Mouse (Mus musculus): ENCODE measurements around the gene Map3k6.

Gene Map3k6

DNA sequence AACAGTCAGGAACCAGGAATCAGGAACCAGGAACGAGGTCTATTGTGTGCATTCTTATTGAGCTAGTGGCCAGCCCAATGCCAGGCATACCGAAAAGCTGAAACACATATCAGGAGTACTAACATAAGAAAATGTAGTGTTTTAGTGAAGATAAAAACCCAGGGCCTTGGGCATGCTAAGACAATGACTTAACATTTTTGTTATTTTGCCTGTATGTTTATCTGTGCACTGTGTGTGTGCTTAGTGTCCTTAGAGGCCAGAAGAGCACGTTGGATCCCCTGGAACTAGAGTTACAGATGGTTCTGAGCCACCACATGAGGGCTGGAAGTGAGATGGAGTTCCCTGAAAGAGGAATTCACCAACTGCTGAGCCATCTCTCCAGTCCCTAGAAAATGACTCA lies 44.7 kb downstream of the Map3k6 start:
- DNase-seq (ENCODE audit: low spot score), result no peak

DNA sequence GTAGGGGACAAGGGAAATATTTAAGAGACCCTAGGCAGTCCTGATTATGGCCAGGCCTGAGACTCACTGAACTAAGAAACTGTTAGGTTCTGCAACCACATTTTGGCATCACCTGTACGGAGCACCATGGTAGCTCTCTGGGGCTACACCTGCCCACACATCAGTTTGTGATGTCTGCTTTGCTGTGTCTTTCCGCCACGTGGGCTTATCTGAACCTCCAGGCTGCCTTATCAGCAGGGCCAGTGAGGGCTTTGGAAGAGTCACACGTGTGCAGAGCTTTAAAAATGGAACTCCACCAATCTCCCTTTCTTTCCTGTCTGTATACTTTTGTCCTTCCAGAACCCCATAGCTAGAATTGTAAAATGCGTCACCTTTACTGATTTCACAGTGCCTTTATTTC lies 45.3 kb downstream of the Map3k6 start:
- DNase-seq (ENCODE audit: low spot score), result no peak

DNA sequence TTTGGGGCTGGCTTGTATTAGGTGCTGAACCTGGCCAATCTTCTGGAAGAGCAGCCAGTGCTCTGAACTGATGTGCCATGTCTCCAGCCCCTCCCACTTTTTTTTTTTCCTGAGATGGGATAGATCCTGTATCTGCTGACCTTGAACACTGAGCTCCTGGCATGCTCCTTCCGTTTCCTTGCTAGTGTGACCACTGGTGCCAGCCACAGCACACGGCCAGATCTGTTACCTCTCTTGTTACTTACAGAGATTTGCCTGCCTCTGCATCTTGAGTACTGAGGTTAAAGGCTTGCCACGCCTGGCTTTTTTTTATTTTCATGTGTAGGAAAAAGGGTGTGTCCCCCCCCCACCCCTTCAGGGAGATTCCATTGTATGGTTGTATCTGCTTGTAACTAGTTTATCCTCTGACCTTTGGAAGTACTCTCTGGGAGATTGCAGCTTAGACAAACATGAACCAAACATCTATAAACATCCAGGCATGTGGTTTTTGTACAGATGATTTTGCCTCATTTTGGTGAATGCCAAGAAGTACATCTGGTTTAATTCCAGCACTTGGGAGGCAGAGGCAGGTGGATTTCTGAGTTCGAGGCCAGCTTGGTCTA lies 46.0 kb downstream of the Map3k6 start:
- no peak for DNase-seq (ENCODE audit: low spot score)

DNA sequence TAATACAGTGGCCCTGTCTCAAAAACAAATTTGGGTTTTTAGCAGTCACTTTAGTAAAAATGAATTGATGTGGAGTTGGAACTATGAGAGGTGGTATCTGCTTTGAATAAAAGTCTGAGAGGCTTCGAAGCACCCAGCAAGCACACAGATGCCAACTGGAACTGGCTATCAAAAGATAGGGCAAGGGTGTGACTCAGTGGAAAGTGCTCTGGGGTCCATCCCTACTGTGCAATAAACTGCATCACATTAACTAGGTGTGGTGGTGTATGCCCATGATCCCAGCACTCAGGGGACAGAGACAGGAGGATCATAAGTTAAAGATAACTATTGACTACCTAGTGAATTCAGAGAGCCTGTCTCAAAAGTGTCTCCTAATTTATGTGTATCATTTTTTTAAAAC lies 50.6 kb downstream of the Map3k6 start:
- DNase-seq (ENCODE audit: low spot score), result no peak

DNA sequence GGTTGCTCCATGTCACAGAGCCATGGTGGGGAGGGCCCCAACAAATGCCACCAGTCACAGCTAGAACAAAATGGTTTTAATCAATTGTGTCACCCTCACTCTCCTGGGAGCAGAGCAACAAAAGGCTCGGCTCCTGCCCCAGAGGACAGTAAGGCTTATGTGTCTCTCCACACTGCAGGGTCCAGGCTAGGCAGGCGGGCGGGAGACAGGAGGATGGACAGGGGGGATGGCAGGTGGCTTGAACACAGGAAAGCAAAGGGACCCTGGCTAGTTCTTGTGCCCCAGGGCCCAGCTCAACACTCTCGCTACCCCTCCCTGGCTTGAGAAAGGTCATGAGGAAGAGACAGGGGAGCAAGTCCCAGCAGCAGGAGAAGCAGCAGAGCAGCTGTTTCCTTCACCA lies 51.8 kb downstream of the Map3k6 start:
- no peak for DNase-seq (ENCODE audit: low spot score)

DNA sequence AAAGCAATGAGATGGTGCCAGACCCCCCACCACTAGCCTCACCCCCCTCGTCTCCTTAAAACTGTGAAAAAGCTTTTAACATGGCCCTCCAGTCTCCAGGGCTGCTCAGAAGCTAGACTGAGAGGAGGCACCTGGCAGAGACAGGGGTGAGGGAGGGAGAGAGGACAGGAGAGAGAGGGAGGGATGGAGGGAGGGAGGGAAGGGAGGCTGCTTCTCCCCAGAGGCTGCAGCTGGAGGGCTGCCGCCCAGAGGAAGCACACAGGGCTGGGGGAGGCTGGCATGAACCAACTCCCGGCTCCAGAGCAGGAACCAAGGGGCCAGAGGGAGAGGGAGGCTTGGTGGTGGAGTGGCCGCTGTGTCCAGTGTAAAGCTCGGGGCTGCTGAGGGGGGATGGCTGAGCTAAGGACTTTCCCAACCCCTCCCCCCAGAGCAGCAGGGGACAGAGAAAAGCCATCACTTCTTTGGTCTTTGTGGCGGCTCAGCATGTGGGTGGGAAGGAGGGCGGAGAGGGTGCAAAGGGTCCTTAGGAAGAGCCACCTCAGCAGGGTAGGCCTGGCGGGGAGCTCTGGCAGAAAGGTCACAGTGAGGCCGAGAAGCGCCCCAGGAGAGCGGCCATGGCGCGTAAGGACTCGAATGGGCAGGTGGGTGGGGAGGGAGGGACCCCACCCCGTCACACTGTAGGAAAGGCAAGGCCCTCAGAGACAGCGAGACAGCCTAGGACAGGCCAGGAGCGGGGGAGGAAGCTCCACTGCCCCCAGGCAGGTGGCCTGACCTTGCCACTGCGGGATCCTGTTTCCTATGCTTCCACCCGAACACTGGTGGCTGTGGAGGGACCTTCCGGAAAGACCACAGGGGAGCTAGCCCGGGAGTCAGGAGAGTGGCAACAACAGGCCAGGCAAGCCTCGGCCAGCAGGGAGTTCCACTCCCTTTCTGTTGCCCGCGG lies 52.6 kb downstream of the Map3k6 start:
- peak; percentile 64 for DNase-seq (ENCODE audit: low spot score)

DNA sequence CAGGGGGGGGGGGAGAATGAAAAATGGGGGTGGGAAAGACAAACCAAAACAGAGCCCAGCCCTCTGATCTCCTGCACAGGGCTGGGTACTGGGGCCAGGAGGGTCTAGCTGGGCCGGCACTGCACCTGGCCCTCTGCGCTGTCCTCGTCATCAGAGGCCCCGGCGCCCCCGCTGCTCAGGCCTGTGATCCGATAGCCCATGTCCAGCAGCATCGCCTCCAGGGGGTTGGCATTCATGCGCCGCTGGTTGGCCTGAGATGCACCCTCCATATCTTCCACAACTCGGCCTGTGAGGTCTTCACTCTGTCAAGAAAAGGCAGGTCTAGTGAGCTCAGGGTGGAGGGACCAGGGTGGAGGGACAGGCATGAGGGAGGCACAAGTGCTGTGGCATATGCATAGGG lies 53.5 kb downstream of the Map3k6 start:
- DNase-seq (ENCODE audit: low spot score), result no peak

DNA sequence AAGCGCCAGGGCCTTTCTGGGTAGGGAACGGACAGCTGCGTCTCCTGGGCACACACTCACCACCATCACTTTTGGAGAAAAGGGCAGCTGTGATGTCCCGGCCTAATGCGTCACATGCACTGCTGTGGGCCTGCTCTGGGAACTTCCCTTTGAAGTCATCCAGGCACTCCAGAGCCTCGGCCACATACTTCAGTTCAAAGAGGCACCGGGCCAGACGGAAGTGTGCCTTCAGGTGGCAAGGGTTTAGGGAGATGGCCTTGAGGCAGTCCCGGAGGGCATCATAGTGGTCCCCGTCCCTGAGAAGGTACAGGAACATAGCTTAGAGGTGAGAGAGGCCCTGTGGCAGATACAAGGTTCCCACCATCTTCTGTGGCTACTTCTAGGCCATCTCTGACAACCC lies 56.7 kb downstream of the Map3k6 start:
- peak; percentile 54 for DNase-seq (ENCODE audit: low spot score)

DNA sequence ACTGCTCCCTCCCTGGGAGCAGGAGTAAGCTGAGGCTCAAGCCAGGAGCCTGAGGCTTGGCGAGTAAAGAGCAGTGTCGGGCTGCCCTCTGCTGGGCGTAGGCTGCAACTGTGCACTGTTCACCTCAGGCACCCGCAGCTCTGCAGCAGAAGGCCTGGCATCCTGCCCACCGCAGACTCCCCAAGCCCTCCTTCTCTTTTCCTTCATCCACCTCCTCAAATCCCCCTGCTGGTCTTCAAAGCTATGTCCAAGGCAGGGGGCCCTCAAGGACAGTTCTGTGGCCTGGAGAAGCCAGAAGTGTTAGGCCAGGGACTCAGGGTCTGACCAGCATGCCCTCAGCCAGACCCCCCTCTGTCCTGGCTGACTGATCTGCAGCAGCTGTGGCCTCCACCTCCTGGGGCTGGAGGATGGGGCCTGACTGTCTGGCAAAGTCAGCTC lies 57.2 kb downstream of the Map3k6 start:
- peak; percentile 93 for DNase-seq (ENCODE audit: low spot score)

DNA sequence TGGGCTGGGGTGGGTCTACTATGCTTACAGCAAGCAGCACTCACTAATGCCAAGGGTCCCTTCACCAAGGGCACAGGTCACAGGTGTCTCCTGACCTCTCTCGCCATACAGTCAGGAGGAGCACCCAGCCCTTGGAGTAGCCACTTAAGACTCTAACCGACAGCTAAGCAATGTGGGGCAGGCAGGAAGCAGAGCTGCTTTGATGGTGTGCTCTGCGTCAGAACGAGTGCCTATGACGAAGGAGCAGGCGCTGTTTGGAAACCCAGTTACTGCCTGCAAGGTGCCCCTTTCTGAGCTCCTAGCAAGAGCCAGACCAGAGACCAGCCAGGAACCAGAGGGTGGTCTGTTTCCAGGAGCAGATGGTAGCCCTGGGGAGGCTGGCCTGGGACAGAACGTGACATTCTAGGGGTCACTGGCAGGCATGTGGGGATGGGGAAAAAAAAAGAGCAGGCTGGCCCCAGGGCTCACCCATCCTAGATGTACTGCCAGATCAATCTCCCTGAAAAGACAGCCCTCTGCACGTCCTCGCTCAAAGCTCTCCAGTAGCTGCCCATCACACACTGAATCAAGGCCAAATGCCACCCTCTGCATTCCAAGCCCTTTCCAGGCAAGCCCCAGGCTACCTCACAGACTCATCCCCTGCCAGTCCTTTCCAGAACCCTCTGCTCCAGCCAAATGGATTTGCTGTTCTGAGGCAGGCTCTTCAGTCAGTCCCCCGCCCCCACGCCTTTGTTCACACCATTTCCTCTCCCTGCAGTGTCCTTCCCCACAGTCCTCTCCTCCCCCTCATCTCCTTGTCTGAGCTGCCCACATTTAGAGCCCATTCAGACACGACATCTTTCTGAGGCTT lies 58.1 kb downstream of the Map3k6 start:
- DNase-seq (ENCODE audit: low spot score), result peak; percentile 73

DNA sequence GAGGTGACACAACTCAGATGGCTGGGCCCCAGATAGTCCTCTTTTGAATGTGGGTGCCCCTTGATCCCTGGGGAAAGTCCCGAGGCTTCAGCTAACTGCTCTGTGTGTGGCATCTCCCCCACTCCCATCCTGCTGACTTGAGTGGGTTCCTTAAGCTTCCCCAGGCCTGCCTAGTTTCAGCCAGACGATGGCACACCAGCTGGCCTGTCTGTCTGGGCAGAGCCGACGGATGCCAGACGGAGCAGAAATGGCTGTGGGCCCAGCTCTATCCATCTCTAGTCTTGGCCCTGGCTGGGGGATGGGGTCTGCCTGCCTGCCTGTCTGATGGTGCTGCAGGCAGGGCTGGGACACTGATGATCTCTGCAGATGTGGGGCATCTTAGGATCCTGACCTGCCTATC lies 59.1 kb downstream of the Map3k6 start:
- no peak for DNase-seq (ENCODE audit: low spot score)

DNA sequence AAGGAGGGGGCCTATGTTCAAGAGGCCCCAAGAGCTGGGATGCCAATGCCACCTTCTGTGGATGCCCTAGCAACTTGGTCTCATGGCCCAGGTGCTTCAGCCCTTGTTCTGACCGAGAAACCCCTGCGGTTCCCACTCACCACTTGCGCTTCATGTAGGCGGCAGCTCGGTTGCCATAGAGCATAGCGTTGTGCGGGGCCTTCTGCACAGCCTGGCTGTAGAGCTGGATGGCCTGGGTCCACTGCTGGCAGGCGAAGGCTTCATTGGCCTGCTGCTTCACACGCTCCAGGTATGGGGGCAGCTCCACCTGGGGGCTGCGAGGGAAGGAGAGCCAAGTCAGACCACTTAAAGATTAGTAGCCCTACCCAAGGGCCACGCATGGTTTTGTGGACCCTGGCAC lies 59.8 kb downstream of the Map3k6 start:
- no peak for DNase-seq (ENCODE audit: low spot score)

DNA sequence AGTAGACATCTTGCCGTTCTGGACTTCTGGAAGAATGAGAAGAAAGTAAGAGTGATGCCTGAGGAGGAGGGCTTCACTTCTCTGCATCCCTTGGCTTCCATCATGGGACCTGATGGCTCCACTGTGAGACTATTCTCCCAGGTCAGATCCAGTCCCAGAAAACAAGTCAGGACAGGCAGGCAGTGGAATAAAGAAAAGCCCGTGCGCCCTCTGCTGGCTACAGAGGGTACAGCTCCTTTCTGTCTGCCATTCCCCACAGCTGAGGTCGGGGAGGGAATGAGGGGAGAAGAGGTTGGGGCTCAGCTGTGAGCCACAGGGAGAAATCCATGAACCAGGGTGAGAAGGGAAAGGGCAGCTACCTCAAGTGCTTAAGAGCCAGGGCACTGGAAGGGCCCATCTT lies 61.2 kb downstream of the Map3k6 start:
- DNase-seq (ENCODE audit: low spot score), result peak; percentile 88
